Mouse (Mus musculus) embryonic facial prominence, embryonic 10.5 days (tissue): ENCODE data around the gene Pou2f2. TPM values are rescaled to one million over a fixed set of nuclear protein-coding genes. Genes with fewer than 3 reads are reported as not detected.
A peak's percentile ranks its signal among the peaks of the same experiment; 100 is the strongest.

Source experiments
- DNase-seq: peaks from one replicate; pipeline ENCODE4 v3.0.0-alpha.2; 2017; ENCODE audit warnings: low spot score
- H3K27ac ChIP-seq: fragments of 300-500 bp; sonication (generic); replicated peaks from 2 replicates; pipeline ENCODE4 v1.5.1; 2016; ENCODE audit warnings: mild to moderate bottlenecking
- H3K27me3 ChIP-seq: fragments of 300-500 bp; sonication (generic); replicated peaks from 2 replicates; pipeline ENCODE4 v1.6.1; 2016; ENCODE audit warnings: low read depth, mild to moderate bottlenecking; ENCODE audit not compliant: poor library complexity, severe bottlenecking
- H3K36me3 ChIP-seq: fragments of 300-500 bp; sonication (generic); replicated peaks from 2 replicates; pipeline ENCODE4 v1.6.1; 2016; ENCODE audit warnings: mild to moderate bottlenecking, moderate library complexity
- H3K4me1 ChIP-seq: fragments of 300-500 bp; sonication (generic); 2 replicates; pipeline ENCODE4 v1.6.1; 2016
- H3K4me3 ChIP-seq: fragments of 300-500 bp; sonication (generic); 2 replicates; pipeline ENCODE4 v1.5.1; 2016; ENCODE audit warnings: mild to moderate bottlenecking, moderate library complexity
- H3K9me3 ChIP-seq: fragments of 300-500 bp; sonication (generic); 2 replicates; pipeline ENCODE4 v1.6.1; 2016; ENCODE audit warnings: mild to moderate bottlenecking
- WGBS: fragments of 180-500 bp; shearing (Covaris S2); methylation state at CpG from one replicate; pipeline ENCODE4 v1.1.7; 2016; 5-methylcytosine and 5-hydroxymethylcytosine counted together
- polyA plus RNA-seq: library from polyadenylated mRNA; unstranded; fragments of >200 nt; fragmentation: Nextera tagmentation; extraction: Ambion mirVana; gene quantifications from 2 replicates; pipeline ENCODE4 v1.2.1, GENCODE M21; 2016

The Pou2f2 gene
- polyA plus RNA-seq, 1 experiment from 2014 or later, result 4.9 TPM

- Histone ChIP-seq H3K27ac (peak overlapping the region; percentile 57; the same call in 1 of the 2 replicates), H3K36me3 (no peaks in the 10 kb centered on the region), H3K27me3 (peaks cover 80% of the 10 kb centered on the region), H3K9me3 (no peaks in the 10 kb centered on the region), H3K4me3 (peak overlapping the region; percentile 32), H3K4me1 (peaks cover 67% of the 10 kb centered on the region)
- DNase-seq, result no peak
- WGBS, result 7% methylated on average over 17 of the region's 17 CpGs
Observed at GRCm38 (mm10) chr7:25155469-25156157, 23.9 kb downstream of the Pou2f2 start.

GRCm38 (mm10) chr7:25154648-25155047 lies 24.9 kb downstream of the Pou2f2 start:
- H3K27ac ChIP-seq, result no peak overlapping the region
- peaks cover 89% of the 10 kb centered on the region for H3K27me3 ChIP-seq
- WGBS, result 66% methylated on average over 4 of the region's 4 CpGs
- peaks cover 76% of the 10 kb centered on the region for H3K4me1 ChIP-seq
- no peaks in the 10 kb centered on the region for H3K9me3 ChIP-seq
- DNase-seq, result no peak
- no peaks in the 10 kb centered on the region for H3K36me3 ChIP-seq
- peak overlapping the region; percentile 32; the same call in 1 of the 2 replicates for H3K4me3 ChIP-seq

- Histone ChIP-seq H3K36me3 (no peaks in the 10 kb centered on the region), H3K27me3 (peaks cover 94% of the 10 kb centered on the region), H3K9me3 (no peaks in the 10 kb centered on the region), H3K27ac (peak overlapping the region; percentile 78), H3K4me1 (peaks cover 79% of the 10 kb centered on the region), H3K4me3 (peak overlapping the region; percentile 31; the same call in 1 of the 2 replicates)
- DNase-seq, result no peak
- WGBS, result 49% methylated on average over 7 of the region's 7 CpGs
Observed at GRCm38 (mm10) chr7:25153841-25154240, 25.7 kb downstream of the Pou2f2 start.

GRCm38 (mm10) chr7:25151916-25152556 lies 27.5 kb downstream of the Pou2f2 start:
- H3K27me3 ChIP-seq, result peaks cover 98% of the 10 kb centered on the region
- no peak for DNase-seq
- WGBS, result 38% methylated on average over 10 of the region's 10 CpGs
- peaks cover 75% of the 10 kb centered on the region for H3K4me1 ChIP-seq
- peak overlapping the region; percentile 31 for H3K4me3 ChIP-seq
- H3K27ac ChIP-seq, result peak overlapping the region; percentile 78
- H3K36me3 ChIP-seq, result no peaks in the 10 kb centered on the region
- H3K9me3 ChIP-seq, result no peaks in the 10 kb centered on the region

- whole genome bisulfite sequencing, result under 1% methylated on average over 7 of the region's 7 CpGs
- peak; percentile 67 for DNase-seq
- H3K4me3 ChIP-seq, result peak overlapping the region; percentile 27
Observed at GRCm38 (mm10) chr7:25151009-25151408, 28.5 kb downstream of the Pou2f2 start.

GRCm38 (mm10) chr7:25150151-25150663 lies 29.3 kb downstream of the Pou2f2 start:
- 2% methylated on average over 16 of the region's 18 CpGs for WGBS
- peak overlapping the region; percentile 27 for H3K4me3 ChIP-seq
- H3K27ac ChIP-seq, result peak overlapping the region; percentile 78; the same call in 1 of the 2 replicates
- peaks cover 58% of the 10 kb centered on the region for H3K4me1 ChIP-seq
- H3K36me3 ChIP-seq, result no peaks in the 10 kb centered on the region
- H3K27me3 ChIP-seq, result peaks cover 83% of the 10 kb centered on the region
- DNase-seq, result peak; percentile 52
- no peaks in the 10 kb centered on the region for H3K9me3 ChIP-seq

More at GRCm38 (mm10) chr7:25151009-25151408, 28.5 kb downstream of the Pou2f2 start:
- Histone ChIP-seq H3K4me1 (peaks cover 66% of the 10 kb centered on the region), H3K9me3 (no peaks in the 10 kb centered on the region), H3K36me3 (no peaks in the 10 kb centered on the region), H3K27me3 (peaks cover 91% of the 10 kb centered on the region), H3K27ac (peak overlapping the region; percentile 78)

- no peak overlapping the region for H3K27ac ChIP-seq
- peaks cover 40% of the 10 kb centered on the region for H3K27me3 ChIP-seq
- WGBS, result 7% methylated on average over 10 of the region's 10 CpGs
- peaks cover 15% of the 10 kb centered on the region for H3K4me1 ChIP-seq
- no peak overlapping the region for H3K4me3 ChIP-seq
- DNase-seq, result peak; percentile 78
- no peaks in the 10 kb centered on the region for H3K9me3 ChIP-seq
- H3K36me3 ChIP-seq, result no peaks in the 10 kb centered on the region
Observed at GRCm38 (mm10) chr7:25145896-25146295, 33.6 kb downstream of the Pou2f2 start.

- 3% methylated on average over 5 of the region's 5 CpGs for WGBS
- DNase-seq, result peak; percentile 83
- H3K36me3 ChIP-seq, result no peaks in the 10 kb centered on the region
Observed at GRCm38 (mm10) chr7:25141761-25142160, 37.8 kb downstream of the Pou2f2 start.

GRCm38 (mm10) chr7:25137553-25137952 lies 42.0 kb downstream of the Pou2f2 start:
- peaks cover 6% of the 10 kb centered on the region; the same call in 1 of the 2 replicates for H3K9me3 ChIP-seq
- no peaks in the 10 kb centered on the region for H3K36me3 ChIP-seq
- DNase-seq, result no peak
- peaks cover 66% of the 10 kb centered on the region for H3K27me3 ChIP-seq
- no peak overlapping the region for H3K27ac ChIP-seq
- no peak overlapping the region for H3K4me3 ChIP-seq
- H3K4me1 ChIP-seq, result peaks cover 18% of the 10 kb centered on the region
- WGBS, result 55% methylated on average over 3 of the region's 3 CpGs

More at GRCm38 (mm10) chr7:25141761-25142160, 37.8 kb downstream of the Pou2f2 start:
- no peaks in the 10 kb centered on the region for H3K4me1 ChIP-seq
- peaks cover 24% of the 10 kb centered on the region for H3K27me3 ChIP-seq
- H3K4me3 ChIP-seq, result no peak overlapping the region
- H3K27ac ChIP-seq, result no peak overlapping the region
- no peaks in the 10 kb centered on the region for H3K9me3 ChIP-seq

GRCm38 (mm10) chr7:25133092-25134049 lies 46.2 kb downstream of the Pou2f2 start:
- peaks cover 85% of the 10 kb centered on the region for H3K27me3 ChIP-seq
- peak overlapping the region; percentile 46 for H3K4me3 ChIP-seq
- no peak overlapping the region for H3K27ac ChIP-seq
- peak; percentile 89 for DNase-seq
- peaks cover 6% of the 10 kb centered on the region; the same call in 1 of the 2 replicates for H3K9me3 ChIP-seq
- WGBS, result 8% methylated on average over 38 of the region's 38 CpGs
- peaks cover 22% of the 10 kb centered on the region for H3K4me1 ChIP-seq
- H3K36me3 ChIP-seq, result no peaks in the 10 kb centered on the region

- peaks cover 6% of the 10 kb centered on the region; the same call in 1 of the 2 replicates for H3K9me3 ChIP-seq
- no peak overlapping the region for H3K27ac ChIP-seq
- WGBS, result 8% methylated on average over 25 of the region's 25 CpGs
- peak overlapping the region; percentile 28 for H3K4me3 ChIP-seq
- peaks cover 76% of the 10 kb centered on the region for H3K27me3 ChIP-seq
- no peaks in the 10 kb centered on the region for H3K36me3 ChIP-seq
- peaks cover 22% of the 10 kb centered on the region for H3K4me1 ChIP-seq
- DNase-seq, result no peak
Observed at GRCm38 (mm10) chr7:25132318-25132960, 47.1 kb downstream of the Pou2f2 start.
